Mouse (Mus musculus) layer of hippocampus, postnatal 10 days (tissue): Measurements from ENCODE around the gene Zic2. TPM values are rescaled to one million over a fixed set of nuclear protein-coding genes. Genes with fewer than 3 reads are reported as not detected.
A peak's percentile ranks its signal among the peaks of the same experiment; 100 is the strongest.

Source experiments
- DNase-seq, 2 experiments: peaks; one replicate each; pipeline ENCODE4 v3.0.0; 2021; ENCODE audit warnings: low spot score in 2 of 2
- total RNA-seq, 2 experiments: library from RNA; stranded (reverse); gene quantifications; 2 replicates each; pipeline ENCODE4 v1.2.3; 2021

The Zic2 gene
- total RNA-seq, 2 experiments from 2014 or later = 23.7 to 25.4 TPM

DNA sequence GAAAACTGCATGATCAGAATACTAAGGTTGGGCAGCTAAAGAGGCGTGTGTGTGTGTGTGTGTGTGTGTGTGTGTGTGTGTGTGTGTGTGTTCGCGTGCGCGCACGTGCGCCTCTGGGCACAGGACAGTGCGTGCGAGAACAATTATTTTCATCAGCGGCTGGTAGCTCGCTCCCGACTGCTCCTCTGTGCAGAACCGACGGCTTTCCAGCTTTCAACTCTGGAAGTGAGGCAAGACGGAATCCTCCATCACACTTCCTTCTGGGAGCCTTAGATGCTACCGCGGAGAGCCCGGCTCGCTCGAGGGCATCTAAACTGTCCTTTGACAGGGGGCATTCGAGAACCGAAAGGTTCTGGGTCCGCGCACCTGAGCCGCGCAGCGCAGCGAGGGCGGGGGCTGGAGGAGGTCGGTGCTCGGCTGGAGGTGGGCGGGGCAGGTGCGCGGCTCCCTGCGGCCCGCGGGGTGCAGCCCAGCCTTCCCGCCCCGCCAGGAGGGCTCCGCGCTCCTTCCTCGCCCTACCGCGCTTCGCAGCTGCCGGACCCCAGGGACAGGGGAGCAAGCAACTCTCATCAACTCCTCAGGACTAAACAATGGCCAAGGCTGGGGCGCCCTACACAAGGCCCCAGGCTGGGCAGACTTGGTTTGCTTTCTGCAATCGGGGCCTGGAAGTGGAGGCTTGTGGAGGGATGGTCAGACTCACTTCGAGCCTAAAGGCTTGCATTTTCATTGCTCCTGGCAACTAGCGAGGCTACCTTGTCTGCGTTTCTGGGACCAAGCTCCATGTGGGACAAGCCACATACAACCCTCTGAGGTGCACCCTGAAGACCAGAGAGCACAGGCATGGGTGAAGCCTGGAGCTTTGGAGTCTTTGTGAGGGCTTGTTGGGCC, 15.4 kb downstream of the Zic2 start, which contains the start of gene Gm10837:
Gm10837 (plus strand) TSS at position 146 of the 888 bp plus-strand sequence.
- peak; percentile 21 to 34 for DNase-seq

DNA sequence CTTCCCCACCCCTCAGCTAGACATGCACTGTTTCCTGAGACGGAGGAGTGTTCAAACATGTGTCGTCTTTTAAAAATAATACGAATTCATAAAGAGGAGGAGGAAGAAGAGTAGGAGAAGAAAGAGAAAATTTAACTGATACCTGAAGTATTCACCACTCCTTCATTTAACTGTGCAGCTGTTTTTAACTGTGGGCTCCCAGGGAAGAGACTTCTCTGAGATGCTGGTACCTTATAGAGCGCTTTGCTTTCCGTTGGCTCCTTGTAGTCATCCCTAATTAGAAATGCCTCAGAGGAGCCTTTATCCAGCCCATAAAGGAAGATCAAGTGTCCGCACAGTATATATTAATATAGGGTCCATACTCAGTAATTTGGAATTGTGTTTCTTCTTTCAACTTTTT, 16.3 kb downstream of the Zic2 start:
- no peak for DNase-seq

DNA sequence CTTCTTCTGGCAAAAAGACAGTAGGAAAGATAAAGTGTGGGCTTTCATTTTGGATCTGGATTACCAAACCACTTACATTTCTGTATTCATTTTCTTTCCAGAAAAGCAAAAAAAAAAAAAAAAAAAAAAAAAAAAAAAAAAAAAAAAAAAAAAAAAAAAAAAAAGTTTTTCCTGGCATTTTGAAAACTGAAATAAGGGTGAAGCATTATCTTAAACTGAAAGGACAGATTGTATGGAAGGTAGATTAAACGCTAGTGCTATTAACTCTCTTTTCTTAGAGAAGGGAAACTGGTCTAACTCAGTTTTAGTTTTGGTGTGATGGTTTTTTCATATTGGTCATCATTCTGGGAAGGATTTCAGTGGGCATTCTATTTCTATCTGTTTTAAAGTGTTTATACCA, 16.8 kb downstream of the Zic2 start:
- DNase-seq = no peak

DNA sequence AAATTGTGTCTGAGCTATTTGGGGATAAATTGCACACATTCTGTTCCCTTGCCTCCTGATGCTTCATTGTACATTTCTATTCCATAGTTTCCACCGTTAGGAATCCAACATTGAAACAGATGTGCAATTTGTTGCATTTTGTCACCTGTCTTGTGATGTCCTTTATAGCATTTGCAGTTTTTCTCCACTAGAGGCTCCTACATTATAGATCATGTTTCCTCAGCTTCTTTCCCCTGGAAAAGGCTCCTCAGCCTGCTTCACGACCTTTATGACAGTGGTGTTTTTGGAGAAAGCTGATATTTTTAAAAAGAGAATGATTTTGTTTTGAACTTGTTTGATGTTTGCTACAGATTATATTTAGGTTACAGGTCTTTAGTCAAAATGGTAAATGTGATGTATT, 33.8 kb downstream of the Zic2 start:
- no peak for DNase-seq

DNA sequence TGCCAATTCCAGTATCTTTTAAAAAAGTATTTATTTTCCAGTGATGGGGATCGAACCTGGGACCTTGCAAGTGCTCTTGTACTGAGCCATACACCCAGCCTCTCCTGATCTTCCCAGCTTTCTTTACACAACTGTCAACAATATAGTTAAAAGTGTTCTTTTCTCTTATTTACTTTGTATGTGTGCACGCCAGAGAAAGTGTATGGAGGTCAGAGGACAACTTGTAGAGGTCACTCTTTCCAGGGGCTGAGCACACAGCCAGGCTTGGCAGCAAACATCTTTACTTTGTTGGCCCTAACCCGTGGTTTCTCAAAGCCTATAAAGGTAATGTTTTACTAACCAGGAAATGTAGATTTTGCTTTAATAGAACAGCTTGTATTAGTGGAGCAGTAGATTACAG, 36.3 kb downstream of the Zic2 start:
- DNase-seq = no peak

DNA sequence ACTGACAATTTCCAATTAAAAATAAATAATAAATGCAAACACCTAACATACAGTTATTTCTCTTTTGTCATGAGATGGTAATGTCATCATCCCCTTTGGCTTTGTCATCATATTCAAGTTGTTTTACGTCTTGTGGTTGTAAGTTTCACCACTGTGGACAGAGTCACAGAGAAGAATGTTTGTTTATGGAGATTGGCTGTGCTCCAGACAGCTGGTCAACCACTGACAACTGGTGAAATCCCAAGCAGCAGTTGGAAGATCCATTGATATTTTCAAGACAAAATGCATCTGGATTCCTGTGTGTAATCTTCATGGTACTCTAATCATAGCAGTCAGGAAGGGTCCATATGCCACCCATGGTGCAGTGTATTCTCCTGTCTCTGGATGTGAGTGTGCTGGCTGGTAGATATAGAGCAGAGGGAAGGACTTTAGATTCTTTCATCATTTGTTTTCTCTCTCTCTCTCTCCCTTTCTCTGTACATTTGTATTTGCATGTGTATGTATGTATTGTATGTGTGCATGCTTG, 38.3 kb downstream of the Zic2 start:
- no peak for DNase-seq

DNA sequence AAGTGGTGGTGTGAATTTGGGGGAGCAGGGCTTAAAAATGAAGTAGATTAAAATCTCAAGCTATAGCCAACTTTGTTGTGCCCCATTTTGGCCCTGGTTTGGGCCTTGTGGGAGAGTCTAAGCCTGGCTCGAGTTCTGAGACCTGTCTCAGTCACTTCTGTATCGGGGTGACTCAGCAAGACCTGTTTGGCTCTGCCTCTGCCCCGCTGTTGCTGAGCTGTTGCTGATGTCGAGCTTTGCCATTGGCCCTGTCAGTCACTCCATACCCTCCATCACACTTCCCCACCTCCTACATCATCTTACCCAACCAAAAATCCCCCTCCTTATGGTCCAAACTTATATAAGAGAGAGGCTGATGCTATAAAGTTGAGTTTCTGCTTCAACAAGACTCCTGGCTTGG, 53.2 kb downstream of the Zic2 start:
- no peak for DNase-seq

Other genes with a start within 250 kb of the Zic2 start
- under 1 TPM; 0.23 to 0.38 TPM for gene Gm5089, start 24.3 kb upstream of the Zic2 start, total RNA-seq
- gene Zic5, start 9.8 kb upstream of the Zic2 start, total RNA-seq = 1 to 10 TPM; 4.3 to 5.4 TPM
- gene Gm10837, start 15.2 kb downstream of the Zic2 start, total RNA-seq = not detected
- 10 to 100 TPM; 32.5 to 49.2 TPM for gene Pcca, start 58.9 kb downstream of the Zic2 start, total RNA-seq